In genomic region chr3:100442499-100442898, GRCm38 (mm10) we compare ENCODE assay signal across 18 mouse cellular contexts. TPM values are rescaled to one million over a fixed set of nuclear protein-coding genes. Genes with fewer than 3 reads are reported as not detected.
DNase-seq lines count a peak whose midpoint lies in the region; ATAC-seq lines count a peak whose summit lies in the region.
"Had no signal": no experiment of that assay in that cellular context is flagged by ENCODE, and none has a peak within 500 bp of the region (broad histone marks: within the 10 kb centered on the region; RNA-seq: fewer than 3 reads in every experiment).

No protein-coding gene starts in this region.

- peak; percentile 54 for DNase-seq in CD4-positive helper T cell, adult 2 months (ENCODE audit: low read depth, low spot score)
- DNase-seq in NIH3T3 (ENCODE audit: low read depth), result peak; percentile 33
- no peak for DNase-seq in left cerebral cortex, postnatal 10 days (ENCODE audit: extremely low spot score in 1 of 2, low spot score in 2 of 2)
- DNase-seq in spleen, postnatal 36 days (ENCODE audit: low spot score in 2 of 2), result no peak
- no peak for DNase-seq in layer of hippocampus, adult 9-10 months (ENCODE audit: low spot score)
- DNase-seq: adrenal gland, adult 8-10 months; cerebellum, adult 8-10 months; cerebellum, postnatal 36 days; gastrocnemius, adult 2 months; heart, postnatal 36 days; lung, embryonic 14.5 days; right cerebral cortex, postnatal 14 days had no signal

- peak; percentile 37 to 46 for ATAC-seq in hematopoietic stem cell, adult 5-6 weeks (replicated peaks in 1 of 2; ENCODE audit: insufficient read depth in 1 of 2, low FRiP score in 2 of 2, low TSS enrichment in 1 of 2, low read depth in 1 of 2, poor library complexity in 2 of 2, severe bottlenecking in 2 of 2)
- ATAC-seq in megakaryocyte progenitor cell, adult 5-6 weeks (replicated peaks; ENCODE audit: poor library complexity), result peak; percentile 23
- ATAC-seq: forebrain, embryonic 13.5 days; intestine, embryonic 16.5 days; liver, embryonic 12.5 days; midbrain, embryonic 16.5 days had no signal

- intact Hi-C loops in left cerebral cortex, postnatal 10 days (cut with DNase I), result no loop called here

RNA-seq across cellular contexts. Expression of gene Tent5c, which starts 46.6 kb away (rescaled TPM):
- total RNA-seq in hematopoietic stem cell, adult 5-6 weeks (2017), result 2.2 and 2.4 TPM in 2 replicates
- total RNA-seq in megakaryocyte progenitor cell, adult 5-6 weeks (2015), result 1.0 and 1.3 TPM in 2 replicates
- total RNA-seq in megakaryocyte progenitor cell, adult 5-6 weeks (2017), result 0.71 and 0.91 TPM in 2 replicates
- total RNA-seq in left cerebral cortex, postnatal 10 days (2021), result 1 to 10 TPM; 2.9 to 4.9 TPM

Comparison
In these comparisons a context has a peak if more than half of its experiments do, and no peak if none do; other contexts are left out.
1. DNase-seq: peak in CD4-positive helper T cell, adult 2 months (single experiment) and NIH3T3 (single experiment); none in left cerebral cortex, postnatal 10 days (0 of 2), spleen, postnatal 36 days (0 of 2) and layer of hippocampus, adult 9-10 months (single experiment).